Mouse (Mus musculus) forebrain, embryonic 12.5 days (tissue): ENCODE measurements at regions not wholly inside any gene's neighbourhood (a gene's known extent, or its start where the extent isn't known, plus 50 kb on each side); places are given as distances from the start of the nearest gene placed in this dataset.
A peak's percentile ranks its signal among the peaks of the same experiment; 100 is the strongest.

Source experiments
- ATAC-seq: fragments of 200-750 bp; cut with Nextera tagmentation; 2 replicates; pipeline ENCODE4 v1.8.0; 2017; ENCODE audit warnings: moderate TSS enrichment; ENCODE audit not compliant: low FRiP score
- H3K27ac ChIP-seq: fragments of 300-500 bp; sonication (generic); 2 replicates; pipeline ENCODE4 v1.5.1; 2016; ENCODE audit warnings: mild to moderate bottlenecking
- H3K27me3 ChIP-seq: fragments of 300-500 bp; sonication (generic); 2 replicates; pipeline ENCODE4 v1.6.1; 2016; ENCODE audit warnings: mild to moderate bottlenecking
- H3K36me3 ChIP-seq: fragments of 300-500 bp; sonication (generic); replicated peaks from 2 replicates; pipeline ENCODE4 v1.6.1; 2016; ENCODE audit warnings: mild to moderate bottlenecking
- H3K4me1 ChIP-seq: fragments of 300-500 bp; sonication (generic); 2 replicates; pipeline ENCODE4 v1.6.1; 2016
- H3K4me2 ChIP-seq: fragments of 300-500 bp; sonication (generic); 2 replicates; pipeline ENCODE4 v1.6.1; 2016; ENCODE audit warnings: mild to moderate bottlenecking, moderate library complexity
- H3K4me3 ChIP-seq: fragments of 300-500 bp; sonication (generic); replicated peaks from 2 replicates; pipeline ENCODE4 v1.5.1; 2016; ENCODE audit warnings: mild to moderate bottlenecking
- H3K9ac ChIP-seq: fragments of 300-500 bp; sonication (generic); 2 replicates; pipeline ENCODE4 v1.6.1; 2016; ENCODE audit warnings: mild to moderate bottlenecking
- H3K9me3 ChIP-seq: fragments of 300-500 bp; sonication (generic); 2 replicates; pipeline ENCODE4 v1.6.1; 2016
- WGBS: fragments of 180-500 bp; shearing (Covaris S2); methylation state at CpG from one replicate; pipeline ENCODE4 v1.1.7; 2016; 5-methylcytosine and 5-hydroxymethylcytosine counted together

DNA sequence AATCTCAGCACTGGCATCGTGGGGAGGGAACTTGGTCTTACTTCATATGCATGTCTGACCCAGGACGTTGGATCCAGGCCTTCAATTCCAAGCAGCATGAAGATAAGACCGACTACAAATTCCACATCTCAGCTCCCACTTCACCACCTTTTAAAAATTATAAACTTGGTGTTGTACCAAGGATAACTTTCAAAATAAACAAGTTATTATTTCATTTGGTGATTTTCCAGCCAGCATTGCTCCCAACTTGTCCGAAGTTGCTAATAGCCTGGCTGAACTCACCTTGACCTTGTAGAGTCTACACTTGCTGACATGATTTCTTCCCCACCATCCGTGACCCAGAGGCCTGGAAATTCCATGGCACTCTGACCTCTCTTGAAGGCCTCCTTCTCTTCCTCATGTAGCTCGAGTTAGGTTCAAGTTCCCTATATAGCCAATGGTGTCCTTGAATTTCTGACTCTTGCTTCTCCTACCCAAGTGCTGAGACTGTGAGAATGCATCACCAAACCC, 123.7 kb downstream of the Thbs2 start:
- H3K4me2 ChIP-seq = no peak overlapping the region
- no peaks in the 10 kb centered on the region for H3K27me3 ChIP-seq
- no peak overlapping the region for H3K9ac ChIP-seq
- 84% methylated on average over 6 of the region's 6 CpGs for WGBS
- no peak for ATAC-seq
- no peak overlapping the region for H3K4me3 ChIP-seq
- no peaks in the 10 kb centered on the region for H3K9me3 ChIP-seq
- no peaks in the 10 kb centered on the region for H3K36me3 ChIP-seq
- H3K4me1 ChIP-seq = no peaks in the 10 kb centered on the region
- H3K27ac ChIP-seq = no peak overlapping the region

DNA sequence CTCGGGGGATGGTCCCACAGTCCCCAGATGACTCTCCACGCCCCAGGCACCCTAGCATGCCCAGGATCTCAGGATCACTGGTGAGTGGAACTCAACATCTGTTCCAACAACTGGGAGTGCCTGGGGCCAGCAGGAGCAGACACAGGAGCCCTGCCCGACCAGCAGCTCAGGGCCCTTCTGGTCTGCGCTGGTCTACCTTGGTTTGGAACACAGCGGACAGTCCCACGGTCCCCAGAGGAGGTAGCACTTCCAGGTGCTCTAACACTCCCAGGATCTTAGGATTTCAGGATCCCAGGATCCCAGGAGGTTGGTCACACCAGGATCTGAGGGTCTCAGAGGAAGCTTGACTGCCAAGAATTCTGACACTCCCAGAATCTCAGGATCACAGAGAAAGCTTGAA, 131.8 kb downstream of the Thbs2 start:
- Histone ChIP-seq H3K4me3 (no peak overlapping the region), H3K27me3 (no peaks in the 10 kb centered on the region), H3K4me1 (no peaks in the 10 kb centered on the region), H3K9me3 (no peaks in the 10 kb centered on the region), H3K4me2 (no peak overlapping the region), H3K27ac (no peak overlapping the region), H3K9ac (no peak overlapping the region), H3K36me3 (no peaks in the 10 kb centered on the region)
- ATAC-seq = no peak
- WGBS = 87% methylated on average over 6 of the region's 6 CpGs

DNA sequence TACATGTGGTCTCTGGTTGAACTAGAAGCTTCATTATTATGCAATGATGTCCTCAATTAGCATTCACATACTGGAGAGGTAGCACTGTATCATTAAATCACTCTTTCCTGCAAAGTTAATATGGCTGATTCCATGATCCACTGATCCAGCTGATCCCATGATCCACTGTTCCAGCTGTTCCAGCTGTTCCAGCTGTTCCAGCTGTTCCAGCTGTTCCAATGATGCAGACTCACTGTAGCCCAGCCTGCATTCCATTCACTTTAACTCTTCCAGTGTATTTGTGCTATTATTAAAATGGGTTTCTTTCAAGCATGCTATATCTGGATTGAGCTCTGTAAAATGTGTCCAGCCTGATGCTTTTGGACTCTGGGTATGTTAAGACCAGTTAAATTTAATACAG, 136.8 kb downstream of the Thbs2 start:
- Histone ChIP-seq H3K36me3 (no peaks in the 10 kb centered on the region), H3K9ac (no peak overlapping the region), H3K4me2 (no peak overlapping the region), H3K4me1 (no peaks in the 10 kb centered on the region), H3K27me3 (no peaks in the 10 kb centered on the region), H3K9me3 (no peaks in the 10 kb centered on the region), H3K27ac (no peak overlapping the region), H3K4me3 (no peak overlapping the region)
- ATAC-seq = no peak

DNA sequence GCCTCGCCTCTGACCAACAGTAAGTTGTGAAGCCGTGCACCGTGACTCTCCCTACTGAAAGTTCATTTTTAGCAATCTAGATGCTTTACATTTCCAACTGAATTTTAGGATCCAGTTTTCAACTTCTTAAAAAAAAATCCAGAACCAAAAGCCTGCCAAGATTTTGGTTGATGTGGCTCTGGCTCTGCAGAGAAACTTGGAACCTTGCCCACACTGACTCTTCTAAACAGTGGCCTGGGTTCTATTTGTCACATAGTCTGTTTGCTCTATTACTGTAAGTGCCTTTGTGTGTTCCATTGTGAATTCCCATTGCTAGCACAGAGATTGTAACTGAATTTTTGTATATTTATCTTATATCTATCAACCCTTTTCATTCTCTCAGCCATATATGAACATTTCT, 140.8 kb downstream of the Thbs2 start:
- WGBS = 58% methylated on average over 3 of the region's 3 CpGs

GRCm38 (mm10) chr17:14552081-14552480, 142.0 kb downstream of the Thbs2 start:
- H3K4me3 ChIP-seq = no peak overlapping the region
- H3K27ac ChIP-seq = no peak overlapping the region
- no peaks in the 10 kb centered on the region for H3K4me1 ChIP-seq
- H3K27me3 ChIP-seq = no peaks in the 10 kb centered on the region
- H3K9ac ChIP-seq = no peak overlapping the region
- H3K9me3 ChIP-seq = peaks cover 11% of the 10 kb centered on the region
- 88% methylated on average over 4 of the region's 4 CpGs for WGBS
- ATAC-seq = no peak
- H3K36me3 ChIP-seq = no peaks in the 10 kb centered on the region
- H3K4me2 ChIP-seq = no peak overlapping the region

More for the DNA sequence above, 140.8 kb downstream of the Thbs2 start:
- Histone ChIP-seq H3K4me3 (no peak overlapping the region), H3K27me3 (no peaks in the 10 kb centered on the region), H3K9ac (no peak overlapping the region), H3K27ac (no peak overlapping the region), H3K4me1 (no peaks in the 10 kb centered on the region), H3K9me3 (0 out of 2 replicates have a peak, but pooled peaks cover under 1% of the 10 kb centered on the region), H3K4me2 (no peak overlapping the region), H3K36me3 (no peaks in the 10 kb centered on the region)
- ATAC-seq = no peak

DNA sequence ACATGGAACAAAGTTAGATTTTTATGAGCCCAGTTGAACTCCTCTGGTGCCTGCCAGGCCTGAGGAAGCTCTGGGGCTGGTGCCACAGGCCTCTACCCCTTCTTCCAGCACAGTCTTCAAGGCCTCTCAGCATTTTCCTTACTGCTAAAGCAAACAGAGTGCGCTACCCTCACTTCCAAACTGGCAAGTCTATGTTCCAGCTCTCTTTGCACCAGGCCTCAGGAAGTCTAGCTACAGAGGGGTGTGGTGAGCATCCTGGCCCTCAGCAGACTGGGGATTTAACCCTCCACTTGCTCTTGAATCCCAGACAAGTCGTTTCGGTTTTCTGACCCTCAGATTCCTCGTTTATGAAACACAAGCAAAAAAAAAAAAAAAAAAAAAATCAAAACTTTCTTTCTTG, 142.4 kb downstream of the Thbs2 start:
- Histone ChIP-seq H3K27me3 (no peaks in the 10 kb centered on the region), H3K4me2 (no peak overlapping the region), H3K36me3 (no peaks in the 10 kb centered on the region), H3K9me3 (peaks cover 12% of the 10 kb centered on the region), H3K27ac (no peak overlapping the region), H3K4me1 (no peaks in the 10 kb centered on the region), H3K9ac (no peak overlapping the region), H3K4me3 (no peak overlapping the region)
- no peak for ATAC-seq
- 63% methylated on average over 4 of the region's 4 CpGs for WGBS

- 0 out of 2 replicates have a peak, but pooled peaks have one; percentile 57 for ATAC-seq
- Histone ChIP-seq H3K36me3 (no peaks in the 10 kb centered on the region), H3K27me3 (no peaks in the 10 kb centered on the region), H3K9ac (no peak overlapping the region), H3K4me1 (0 out of 2 replicates have a peak, but pooled peaks cover 3% of the 10 kb centered on the region), H3K4me2 (peak overlapping the region; percentile 6; the same call in 1 of the 2 replicates), H3K27ac (no peak overlapping the region), H3K4me3 (no peak overlapping the region), H3K9me3 (peaks cover 12% of the 10 kb centered on the region)
- WGBS = 35% methylated on average over 16 of the region's 16 CpGs
Measured at GRCm38 (mm10) chr17:14545822-14546473, 148.1 kb downstream of the Thbs2 start.

- H3K4me1 ChIP-seq = 0 out of 2 replicates have a peak, but pooled peaks cover 3% of the 10 kb centered on the region
- 65% methylated on average over 4 of the region's 4 CpGs for WGBS
- ATAC-seq = peak; percentile 58; the same call in 1 of the 2 replicates
Measured at GRCm38 (mm10) chr17:14544343-14545002, 149.6 kb downstream of the Thbs2 start.

GRCm38 (mm10) chr17:14541035-14541434, 153.0 kb downstream of the Thbs2 start:
- Histone ChIP-seq H3K4me2 (no peak overlapping the region), H3K4me3 (no peak overlapping the region), H3K27me3 (no peaks in the 10 kb centered on the region), H3K36me3 (no peaks in the 10 kb centered on the region), H3K9me3 (no peaks in the 10 kb centered on the region), H3K27ac (no peak overlapping the region), H3K9ac (no peak overlapping the region), H3K4me1 (0 out of 2 replicates have a peak, but pooled peaks cover 2% of the 10 kb centered on the region)
- no peak for ATAC-seq
- 83% methylated on average over 8 of the region's 8 CpGs for WGBS

More at GRCm38 (mm10) chr17:14544343-14545002, 149.6 kb downstream of the Thbs2 start:
- H3K4me2 ChIP-seq = no peak overlapping the region
- H3K4me3 ChIP-seq = no peak overlapping the region
- H3K9ac ChIP-seq = no peak overlapping the region
- H3K9me3 ChIP-seq = peaks cover 12% of the 10 kb centered on the region
- H3K27me3 ChIP-seq = no peaks in the 10 kb centered on the region
- H3K27ac ChIP-seq = no peak overlapping the region
- H3K36me3 ChIP-seq = no peaks in the 10 kb centered on the region

DNA sequence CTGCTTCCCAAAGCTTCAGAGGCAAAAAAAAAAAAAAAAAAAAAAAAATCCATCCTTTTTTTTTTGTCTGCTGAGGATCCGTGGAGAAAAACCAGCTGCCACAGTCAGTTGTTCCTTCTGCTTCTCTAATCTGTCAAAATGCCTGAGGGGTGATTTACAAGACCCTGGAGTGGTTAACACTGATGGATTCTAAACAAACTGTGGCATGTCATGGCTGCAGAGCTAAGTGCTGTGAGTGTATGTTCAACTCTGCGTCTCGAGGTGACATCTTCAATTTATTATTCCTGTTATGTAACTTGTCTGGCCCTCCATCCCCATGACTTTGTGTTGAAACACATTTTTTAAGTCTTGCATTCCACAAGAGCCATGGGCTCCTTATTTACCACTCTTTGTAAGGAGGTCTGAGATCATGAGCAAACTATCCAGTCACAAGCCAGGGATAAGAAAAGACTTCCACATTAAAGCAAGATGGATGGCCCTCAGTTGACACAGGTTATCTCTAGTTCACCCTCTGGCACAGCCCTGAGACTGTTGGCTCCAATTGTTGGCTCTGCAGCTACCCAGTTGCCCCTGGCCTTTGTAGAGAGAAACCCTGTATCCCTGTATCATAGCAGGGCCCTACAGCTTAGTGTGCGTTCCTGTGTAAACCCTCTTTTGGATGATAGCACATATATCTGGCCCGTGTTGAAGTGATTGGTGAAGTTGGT, 153.6 kb downstream of the Thbs2 start:
- Histone ChIP-seq H3K4me1 (no peaks in the 10 kb centered on the region), H3K4me2 (no peak overlapping the region), H3K27ac (no peak overlapping the region), H3K27me3 (no peaks in the 10 kb centered on the region), H3K9ac (no peak overlapping the region), H3K9me3 (no peaks in the 10 kb centered on the region), H3K4me3 (no peak overlapping the region), H3K36me3 (no peaks in the 10 kb centered on the region)
- ATAC-seq = no peak
- 89% methylated on average over 5 of the region's 5 CpGs for WGBS

DNA sequence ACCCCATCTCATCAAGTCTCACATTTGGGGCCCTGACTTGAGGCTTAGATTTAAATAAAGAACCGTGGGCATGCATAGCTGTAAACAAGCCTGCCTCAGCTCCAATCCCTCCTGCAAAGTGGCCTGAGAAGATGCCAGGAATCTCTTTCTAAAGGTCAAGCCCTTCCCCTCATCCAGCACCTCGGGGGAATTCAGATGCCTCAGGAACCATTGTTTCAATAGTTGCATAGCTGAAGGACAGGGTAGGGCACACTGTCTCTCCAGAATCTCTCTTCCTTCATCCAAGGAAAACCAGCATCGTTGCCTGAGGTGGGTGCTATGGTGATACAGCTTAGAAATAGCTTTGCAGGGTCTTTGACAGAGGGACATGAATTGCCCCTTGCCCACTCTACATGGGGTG, 154.4 kb downstream of the Thbs2 start:
- H3K27me3 ChIP-seq = no peaks in the 10 kb centered on the region
- no peaks in the 10 kb centered on the region for H3K36me3 ChIP-seq
- 48% methylated on average over 3 of the region's 3 CpGs for WGBS
- no peaks in the 10 kb centered on the region for H3K4me1 ChIP-seq
- H3K27ac ChIP-seq = no peak overlapping the region
- no peaks in the 10 kb centered on the region for H3K9me3 ChIP-seq
- H3K4me2 ChIP-seq = no peak overlapping the region
- ATAC-seq = no peak
- H3K4me3 ChIP-seq = no peak overlapping the region
- no peak overlapping the region for H3K9ac ChIP-seq

DNA sequence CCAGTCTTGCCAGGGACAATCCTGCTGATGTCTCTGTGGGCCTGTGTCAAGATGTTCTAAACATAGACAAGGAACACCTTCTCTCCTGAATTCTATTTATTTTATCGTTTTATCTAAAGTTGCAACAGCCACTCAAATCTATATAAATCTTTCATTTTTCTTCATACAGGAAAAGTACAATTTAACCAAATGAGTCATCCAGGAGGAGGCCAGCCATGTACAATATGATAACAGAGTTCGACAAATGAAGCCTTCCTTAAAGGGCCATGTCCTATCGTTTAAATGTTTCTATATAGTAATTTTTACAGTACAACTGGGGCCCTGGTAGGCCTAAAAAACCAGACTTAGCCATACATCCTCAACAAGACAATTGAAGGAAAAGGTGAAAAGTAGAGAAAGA, 154.8 kb downstream of the Thbs2 start:
- Histone ChIP-seq H3K27me3 (no peaks in the 10 kb centered on the region), H3K9ac (no peak overlapping the region), H3K4me1 (no peaks in the 10 kb centered on the region), H3K9me3 (no peaks in the 10 kb centered on the region), H3K4me2 (no peak overlapping the region), H3K4me3 (no peak overlapping the region), H3K27ac (no peak overlapping the region), H3K36me3 (no peaks in the 10 kb centered on the region)
- WGBS = 89% methylated on average over 3 of the region's 3 CpGs
- no peak for ATAC-seq
